Comparison of ENCODE assay signal across 22 mouse cellular contexts in genomic region chr1:185929761-185930160, GRCm38 (mm10).
DNase-seq lines count a peak whose midpoint lies in the region; TF ChIP-seq lines count a peak whose summit lies in the region.
"Had no signal": no experiment of that assay in that cellular context is flagged by ENCODE, and none has a peak within 500 bp of the region (broad histone marks: within the 10 kb centered on the region; RNA-seq: fewer than 3 reads in every experiment).

No protein-coding gene starts in this region.

- WGBS in kidney, adult 2 months: 86% methylated on average over 5 of the region's 5 CpGs

- H3K4me3 ChIP-seq in kidney, adult 2 months (ENCODE audit: insufficient read depth, low read depth, low read length): no peak overlapping the region
- H3K4me3 ChIP-seq: forebrain, embryonic 13.5 days; heart, embryonic 10.5 days; hindbrain, embryonic 12.5 days; limb, embryonic 10.5 days; megakaryocyte, embryonic 14.5 days; neural tube, embryonic 15.5 days had no signal

- no peak overlapping the region for H3K27ac ChIP-seq in kidney, adult 2 months (ENCODE audit: insufficient read depth, low read depth, low read length)
- H3K27ac ChIP-seq: forebrain, embryonic 13.5 days; heart, embryonic 10.5 days; hindbrain, embryonic 12.5 days; limb, embryonic 10.5 days; neural tube, embryonic 15.5 days had no signal

- H3K36me3 ChIP-seq in kidney, adult 2 months (ENCODE audit: control insufficient read depth, insufficient read depth, low read length): no peaks in the 10 kb centered on the region
- H3K36me3 ChIP-seq: heart, embryonic 10.5 days; hindbrain, embryonic 12.5 days; limb, embryonic 10.5 days; neural tube, embryonic 15.5 days had no signal

- DNase-seq in kidney, adult 2 months: no peak
- DNase-seq in kidney, postnatal 14 days: no peak
- DNase-seq in lung, postnatal 36 days: peak; percentile 21
- DNase-seq in lung, postnatal 14 days: no peak
- DNase-seq in NIH3T3 (ENCODE audit: low read depth): peak; percentile 9
- DNase-seq in urinary bladder, postnatal 10 days (ENCODE audit: low spot score): no peak
- no peak for DNase-seq in adrenal gland, postnatal 36 days
- DNase-seq: adrenal gland, adult 2 months; cerebellum, adult 9-10 months; gastrocnemius, postnatal 10 days; heart, postnatal 10 days; kidney, postnatal 10 days; layer of hippocampus, adult 9-11 months; midbrain, embryonic 14.5 days; spleen, adult 18-20 months; thymus, adult 2 months had no signal

- no peaks in the 10 kb centered on the region for H3K27me3 ChIP-seq in kidney, adult 2 months (replicated peaks; ENCODE audit: control insufficient read depth, insufficient read depth, low read length)
- H3K27me3 ChIP-seq: forebrain, embryonic 13.5 days; hindbrain, embryonic 12.5 days; megakaryocyte, embryonic 14.5 days; neural tube, embryonic 15.5 days had no signal

- TF ChIP-seq CTCF in kidney, adult 2 months (conservative IDR thresholded peaks at IDR 0.05; ENCODE audit: insufficient read depth, insufficient read length, low read depth, low read length): peak; percentile 26; the same call in 1 of the 2 replicates

- TF ChIP-seq POLR2A in kidney, adult 2 months (IDR thresholded peaks at IDR 0.05; ENCODE audit: low read depth, low read length): no peak

- no peaks in the 10 kb centered on the region for H3K4me1 ChIP-seq in kidney, adult 2 months (ENCODE audit: control insufficient read depth, insufficient read depth, low read length)
- H3K4me1 ChIP-seq: forebrain, embryonic 13.5 days; hindbrain, embryonic 12.5 days; limb, embryonic 10.5 days; megakaryocyte, embryonic 14.5 days; neural tube, embryonic 15.5 days had no signal

Comparison
In these comparisons a context has a peak if more than half of its experiments do, and no peak if none do; other contexts are left out.
1. DNase-seq: peak in lung, postnatal 36 days (single experiment) and NIH3T3 (single experiment); none in kidney, adult 2 months (single experiment), kidney, postnatal 14 days (single experiment), lung, postnatal 14 days (single experiment), urinary bladder, postnatal 10 days (single experiment) and adrenal gland, postnatal 36 days (0 of 2).